Comparison of ENCODE assay signal across 8 mouse cellular contexts in the genomic region with DNA sequence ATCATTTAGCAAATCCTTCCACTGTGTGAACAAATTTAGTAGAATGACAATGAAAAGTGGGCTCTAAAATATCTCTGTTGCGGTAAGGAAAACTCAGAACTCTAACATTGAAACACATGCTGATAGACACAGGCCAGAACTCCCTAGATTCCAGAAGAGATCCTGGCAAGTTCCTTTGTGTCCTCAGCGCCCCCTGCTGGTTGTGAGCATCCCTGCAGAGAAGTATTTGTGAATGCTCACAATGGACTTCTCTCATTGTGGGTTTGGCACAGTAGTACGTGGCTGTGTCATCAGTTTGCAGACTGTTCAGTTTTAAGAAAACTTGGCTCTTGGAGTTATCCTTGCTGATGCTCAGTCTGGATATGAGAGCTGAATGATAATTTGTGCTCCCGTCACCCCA.
DNase-seq lines count a peak whose midpoint lies in the region; ATAC-seq and TF ChIP-seq lines count a peak whose summit lies in the region.

No protein-coding gene starts in this region.

- no peaks in the 10 kb centered on the region for H3K4me1 ChIP-seq in heart, embryonic 10.5 days
- H3K4me1 ChIP-seq in liver, embryonic 14.5 days (replicated peaks; ENCODE audit: control insufficient read depth in 2 of 2, insufficient read depth in 2 of 2, low read length in 1 of 2) = no peaks in the 10 kb centered on the region
- no peaks in the 10 kb centered on the region for H3K4me1 ChIP-seq in hindbrain, embryonic 16.5 days (ENCODE audit: control insufficient read depth, insufficient read depth, low read depth, low read length)

- no peak overlapping the region for H3K9ac ChIP-seq in liver, embryonic 14.5 days (replicated peaks)
- H3K9ac ChIP-seq in hindbrain, embryonic 16.5 days (ENCODE audit: low read depth, low read length) = no peak overlapping the region

- H3K27ac ChIP-seq in heart, embryonic 10.5 days = no peak overlapping the region
- no peak overlapping the region for H3K27ac ChIP-seq in liver, embryonic 14.5 days
- no peak overlapping the region for H3K27ac ChIP-seq in hindbrain, embryonic 16.5 days (ENCODE audit: low read depth, low read length)

- no peaks in the 10 kb centered on the region for H3K36me3 ChIP-seq in heart, embryonic 10.5 days
- H3K36me3 ChIP-seq in liver, embryonic 14.5 days (replicated peaks; ENCODE audit: control insufficient read depth, insufficient read depth, low read depth) = no peaks in the 10 kb centered on the region
- no peaks in the 10 kb centered on the region for H3K36me3 ChIP-seq in hindbrain, embryonic 16.5 days (ENCODE audit: control insufficient read depth, insufficient read depth, low read length)

- intact Hi-C loops in heart, postnatal 10 days (cut with DNase I) = loop anchor here (10.0 kb wide), 1 partner anchor 126 kb away; the partner anchor contains the start of gene Adam6b

- H3K4me3 ChIP-seq in heart, embryonic 10.5 days = no peak overlapping the region
- no peak overlapping the region for H3K4me3 ChIP-seq in liver, embryonic 14.5 days (ENCODE audit: insufficient read depth in 1 of 2, low read depth in 2 of 2, low read length in 2 of 2)
- no peak overlapping the region for H3K4me3 ChIP-seq in hindbrain, embryonic 16.5 days (ENCODE audit: low read length)

- peak; percentile 64 for TF ChIP-seq CTCF in liver, embryonic 14.5 days (IDR thresholded peaks at IDR 0.05; ENCODE audit: low read depth)

- no peak for ATAC-seq in liver, embryonic 14.5 days (ENCODE audit: insufficient read depth)
- no peak for ATAC-seq in hindbrain, embryonic 16.5 days

- 46% methylated on average over 4 of the region's 4 CpGs for WGBS in heart, embryonic 10.5 days
- WGBS in liver, embryonic 14.5 days (ENCODE audit: insufficient replicate concordance) = 38% methylated on average over 4 of the region's 4 CpGs
- WGBS in hindbrain, embryonic 16.5 days = 47% methylated on average over 4 of the region's 4 CpGs

- TF ChIP-seq EP300 in liver, embryonic 14.5 days (IDR thresholded peaks at IDR 0.05; ENCODE audit: low read depth) = no peak

- no peak overlapping the region for H3K4me2 ChIP-seq in liver, embryonic 14.5 days (ENCODE audit: low read depth)
- H3K4me2 ChIP-seq in hindbrain, embryonic 16.5 days (ENCODE audit: low read length) = no peak overlapping the region

- H3K9me3 ChIP-seq in heart, embryonic 10.5 days = no peaks in the 10 kb centered on the region; the same call in 1 of the 2 replicates
- H3K9me3 ChIP-seq in liver, embryonic 14.5 days (ENCODE audit: control insufficient read depth, low read length) = no peaks in the 10 kb centered on the region
- 0 out of 2 replicates have a peak, but pooled peaks cover 2% of the 10 kb centered on the region for H3K9me3 ChIP-seq in hindbrain, embryonic 16.5 days (ENCODE audit: control insufficient read depth, low read length)

- H3K27me3 ChIP-seq in heart, embryonic 10.5 days (ENCODE audit: insufficient read depth, poor library complexity, severe bottlenecking) = no peaks in the 10 kb centered on the region
- H3K27me3 ChIP-seq in liver, embryonic 14.5 days (ENCODE audit: control insufficient read depth, insufficient read depth, low read length) = no peaks in the 10 kb centered on the region
- no peaks in the 10 kb centered on the region for H3K27me3 ChIP-seq in hindbrain, embryonic 16.5 days (replicated peaks; ENCODE audit: control insufficient read depth, insufficient read depth, low read length)

- DNase-seq in heart, postnatal 10 days = peak; percentile 4 to 19
- DNase-seq in heart, embryonic 10.5 days (ENCODE audit: low spot score) = no peak
- peak; percentile 19 for DNase-seq in retina, postnatal 1 day
- no peak for DNase-seq in retina, embryonic 14.5 days (ENCODE audit: low spot score)
- DNase-seq in adrenal gland, postnatal 36 days = peak; percentile 62 to 65
- DNase-seq in liver, embryonic 14.5 days (ENCODE audit: low read depth in 3 of 3, low spot score in 3 of 3) = peak in 1 of 3 experiments; percentile 2
- no peak for DNase-seq in spleen, postnatal 36 days (ENCODE audit: low spot score in 2 of 2)

Comparison
In these comparisons a context has a peak if more than half of its experiments do, and no peak if none do; other contexts are left out.
1. DNase-seq: peak in heart, postnatal 10 days (2 of 2), retina, postnatal 1 day (single experiment) and adrenal gland, postnatal 36 days (2 of 2); none in heart, embryonic 10.5 days (single experiment), retina, embryonic 14.5 days (single experiment) and spleen, postnatal 36 days (0 of 2).